Mouse (Mus musculus) heart, postnatal 25 days (tissue): ENCODE results near the gene Olfr1361. TPM values are rescaled to one million over a fixed set of nuclear protein-coding genes. Genes with fewer than 3 reads are reported as not detected.
A peak's percentile ranks its signal among the peaks of the same experiment; 100 is the strongest.

Experiments
- DNase-seq: peaks from one replicate; pipeline ENCODE4 v3.0.0; 2022; ENCODE audit warnings: low spot score
- intact Hi-C: fragments of 180-260 bp; cut with DNase I; formaldehyde crosslinking; loops from one replicate; pipeline ENCODE4 v1.15.1; 2025
- total RNA-seq, 2 experiments: library from RNA; stranded (reverse); gene quantifications; 2 replicates each; pipeline ENCODE4 v1.2.3; 2021

The Olfr1361 gene
- not detected for total RNA-seq

DNA sequence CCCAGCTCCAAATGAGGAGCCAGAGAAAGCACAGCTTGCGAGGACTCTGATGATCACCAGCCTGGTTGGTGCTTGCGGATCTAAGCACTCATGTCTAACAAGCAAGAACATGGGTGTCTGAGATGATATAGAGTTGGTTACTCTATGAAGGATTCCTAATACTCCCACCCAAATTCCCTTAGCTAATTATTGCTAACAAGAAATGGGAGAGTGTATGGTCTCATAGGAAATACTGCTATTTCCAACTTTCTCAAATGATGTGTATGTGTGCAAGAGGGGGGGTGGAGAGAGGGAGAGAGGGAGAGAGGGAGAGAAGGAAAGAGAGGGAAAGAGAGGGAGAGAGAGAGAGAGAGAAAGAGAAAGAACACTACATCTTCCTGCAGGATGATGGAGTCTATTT lies at the start of gene Olfr1361:
TSS of gene Olfr1361 (minus strand) at position 101 of the 400 bp plus-strand sequence.
- intact Hi-C loops: no loop called here
- no peak for DNase-seq

DNA sequence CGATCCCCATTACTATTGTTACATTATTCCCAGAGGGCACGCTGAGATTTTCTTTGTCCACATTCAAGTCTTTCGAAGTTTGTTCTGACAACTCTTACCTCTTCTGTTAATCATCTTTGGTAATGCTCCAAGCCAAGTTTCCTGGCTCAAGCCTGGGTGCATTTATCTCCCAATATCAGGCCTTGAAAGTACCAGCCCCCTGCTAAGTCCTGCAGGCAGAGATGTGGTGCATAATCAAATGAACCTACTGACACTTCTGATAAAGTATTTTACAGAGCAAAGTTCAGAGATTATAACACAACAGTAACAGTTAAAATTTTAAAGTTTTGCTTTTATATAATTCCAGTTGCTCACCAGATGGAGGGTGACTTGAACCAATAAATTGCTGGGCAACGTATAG lies 48.5 kb upstream of the Olfr1361 start:
- DNase-seq: no peak
- intact Hi-C loops: loop anchor here (5.0 to 10.0 kb wide), 8 partner anchors 123 to 1973 kb away; partner anchors contain the start of genes Hist1h2ac, Hist1h2af, Hist1h2ap and Hist1h2bc

DNA sequence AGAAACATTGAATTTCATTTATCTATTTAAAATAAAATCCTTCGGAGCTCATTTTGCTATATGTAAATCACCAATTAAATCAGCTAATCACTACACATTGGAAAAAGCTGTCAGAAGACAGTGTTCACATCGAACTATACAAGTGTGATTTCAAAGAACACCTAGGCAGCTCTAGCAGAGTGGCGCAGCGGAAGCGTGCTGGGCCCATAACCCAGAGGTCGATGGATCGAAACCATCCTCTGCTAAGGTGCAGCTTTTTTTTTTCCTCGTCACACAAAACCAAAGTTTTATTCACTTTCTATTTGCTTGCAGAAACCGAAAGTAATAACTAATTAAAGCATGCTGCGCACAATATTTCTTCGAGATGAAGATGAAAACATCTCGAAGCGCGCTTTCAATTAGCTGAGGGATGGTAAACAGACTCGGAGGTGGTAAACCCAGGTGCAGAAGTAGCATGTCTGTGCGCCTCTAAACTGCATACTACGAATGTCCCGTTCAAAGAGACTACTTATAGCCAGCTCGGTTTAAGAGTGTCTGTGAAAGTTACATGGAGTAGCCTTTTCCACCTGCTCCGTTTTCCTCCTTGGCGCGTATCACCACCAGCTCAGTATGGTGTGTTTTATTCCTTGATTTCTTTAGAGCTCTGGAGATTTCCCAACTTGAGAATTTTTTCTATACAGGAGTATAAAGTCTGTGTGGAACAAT lies 47.8 kb upstream of the Olfr1361 start:
- peak; percentile 38 for DNase-seq
- intact Hi-C loops: loop anchor here (5.0 to 10.0 kb wide), 8 partner anchors 124 to 1974 kb away; partner anchors contain the start of genes Hist1h2ac, Hist1h2af, Hist1h2ap and Hist1h2bc

DNA sequence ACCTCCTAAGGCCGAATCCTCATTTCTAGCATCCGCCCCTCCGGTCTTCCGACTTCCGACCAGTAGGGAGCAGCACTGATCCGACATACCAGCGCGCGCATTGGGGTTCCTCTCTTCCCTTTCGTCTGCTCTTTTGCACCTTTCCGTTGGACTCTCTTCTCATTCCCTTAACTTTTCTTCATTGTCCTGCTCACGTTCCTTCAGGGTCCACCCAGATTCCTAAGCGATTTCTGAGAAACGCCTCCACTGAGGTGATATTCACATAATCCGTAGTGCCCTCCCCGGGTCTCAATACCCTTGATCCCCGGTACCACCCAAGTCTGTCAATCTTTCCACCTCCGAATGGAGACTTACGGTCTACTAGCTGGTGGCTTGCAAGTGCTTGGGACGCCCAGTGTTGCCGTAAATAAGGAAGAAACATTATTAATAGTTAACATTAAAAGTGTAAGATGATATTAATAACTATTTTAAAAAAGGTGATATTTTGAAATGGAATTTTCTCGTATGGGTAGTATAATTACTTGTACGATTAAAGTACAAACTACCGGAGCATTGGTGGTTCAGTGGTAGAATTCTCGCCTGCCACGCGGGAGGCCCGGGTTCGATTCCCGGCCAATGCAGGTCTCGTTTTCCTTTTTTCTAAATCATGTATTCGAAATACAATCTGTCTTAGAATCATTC lies 47.0 kb upstream of the Olfr1361 start:
- intact Hi-C loops: loop anchor here (5.0 to 10.0 kb wide), 8 partner anchors 125 to 1975 kb away; partner anchors contain the start of genes Hist1h2ac, Hist1h2af, Hist1h2ap and Hist1h2bc
- peak; percentile 68 for DNase-seq

DNA sequence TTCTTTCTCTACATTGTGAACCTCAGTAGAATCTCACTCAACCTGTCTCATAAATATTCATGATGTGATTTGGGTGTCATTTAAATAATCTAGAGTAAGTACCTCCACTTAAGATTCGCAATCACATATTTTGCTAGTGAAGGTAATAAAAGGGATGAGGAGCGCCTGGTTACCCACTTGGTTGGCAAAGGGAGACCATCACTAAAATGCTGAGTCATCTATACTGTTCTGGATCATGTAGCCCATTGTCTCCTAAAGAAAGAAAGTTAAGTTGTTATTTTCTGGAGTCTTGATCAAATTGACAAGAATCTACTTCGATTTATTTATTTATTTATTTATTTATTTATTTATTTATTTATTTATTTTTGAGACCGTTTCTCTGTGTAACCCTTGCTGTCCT lies 43.5 kb upstream of the Olfr1361 start:
- no peak for DNase-seq
- intact Hi-C loops: loop anchor here (5.0 kb wide), 1 partner anchor 1661 kb away; the partner anchor contains the start of gene Zfp322a

DNA sequence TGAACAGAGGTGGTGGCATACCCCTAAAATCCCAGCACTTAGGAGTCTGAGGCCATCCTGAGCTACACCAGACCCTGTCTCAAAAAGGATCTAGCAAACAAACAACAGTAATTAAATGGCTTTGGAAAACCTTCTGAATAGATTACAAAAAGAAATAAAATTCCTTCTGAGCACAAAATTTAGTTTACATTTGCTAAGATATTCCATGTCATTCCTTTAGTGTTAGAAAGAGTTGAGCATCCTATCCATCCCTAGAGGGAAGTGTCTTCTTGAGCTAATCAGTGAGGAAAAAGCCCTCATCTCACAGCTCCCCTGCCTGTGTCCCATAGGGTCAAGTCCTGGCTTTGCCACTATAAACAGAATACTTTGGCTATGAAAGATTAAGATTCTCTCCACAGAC lies 34.6 kb upstream of the Olfr1361 start, which contains the start of gene Olfr1359:
TSS of gene Olfr1359 (plus strand) at position 301 of the 400 bp plus-strand sequence.
- intact Hi-C loops: no loop called here
- no peak for DNase-seq

DNA sequence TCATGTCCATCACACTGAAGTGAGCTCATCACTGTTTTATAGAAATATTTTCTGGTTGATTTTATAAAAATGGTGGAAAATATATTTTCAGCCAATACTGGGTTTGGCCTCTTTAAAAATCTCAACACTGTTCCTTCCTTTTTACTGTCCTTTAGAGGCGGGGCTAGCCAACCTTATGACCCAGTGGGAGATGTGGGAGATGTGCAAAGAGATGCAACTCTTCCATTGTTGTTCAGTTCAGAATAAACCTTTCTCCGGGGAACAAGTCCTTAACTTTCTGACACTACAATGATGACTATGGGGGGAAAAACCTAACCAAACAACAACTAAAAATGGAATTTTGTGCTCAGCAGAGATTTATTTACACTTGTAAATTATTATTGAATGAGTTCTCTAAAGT lies 14.1 kb upstream of the Olfr1361 start, which contains the start of gene Olfr1360:
TSS of gene Olfr1360 (minus strand) at position 101 of the 400 bp plus-strand sequence.
- DNase-seq: no peak

DNA sequence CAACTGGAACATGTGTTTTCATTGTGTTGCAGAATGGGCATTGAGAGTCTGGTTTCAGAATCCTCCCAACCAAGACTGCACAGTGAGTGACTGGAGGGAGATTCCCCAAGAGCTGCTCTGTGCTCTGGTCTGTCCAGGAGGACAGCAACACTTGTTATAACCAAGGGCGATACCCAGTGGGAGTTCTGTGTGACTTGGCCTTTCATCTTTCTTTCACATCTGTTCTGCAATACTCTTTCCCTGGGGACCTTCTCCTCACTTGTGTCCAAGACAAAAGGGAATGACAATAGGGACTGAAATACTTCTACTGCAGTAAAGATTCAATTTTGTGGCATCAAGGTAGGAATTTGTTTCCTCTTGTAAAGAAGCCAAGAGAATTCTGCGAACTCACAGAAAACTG lies 20.8 kb downstream of the Olfr1361 start, which contains the start of gene Olfr11:
TSS of gene Olfr11 (minus strand) at position 101 of the 400 bp plus-strand sequence.
- DNase-seq: no peak
- intact Hi-C loops: no loop called here

More for the DNA sequence above, 14.1 kb upstream of the Olfr1361 start, which contains the start of gene Olfr1360:
- intact Hi-C loops: no loop called here

DNA sequence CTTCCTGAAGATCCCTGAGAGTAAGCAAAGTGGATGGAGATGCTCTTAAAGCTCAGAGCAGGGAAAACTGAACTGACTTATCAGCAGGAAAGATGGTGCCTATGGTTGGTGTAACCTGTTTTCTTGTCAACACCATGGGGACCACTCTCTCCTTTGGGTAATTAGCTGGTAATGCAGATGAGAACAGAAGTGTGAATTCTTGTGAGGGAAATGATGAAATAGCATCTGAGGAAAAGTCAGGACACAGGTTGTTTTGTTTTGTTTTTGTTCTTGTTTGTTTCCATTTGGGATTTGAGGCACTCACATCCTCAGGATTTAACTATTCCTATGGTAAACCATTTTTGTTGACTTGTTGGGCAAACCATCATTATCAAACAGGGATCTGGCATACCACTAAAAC lies 49.3 kb downstream of the Olfr1361 start, which contains the start of gene Olfr1362:
TSS of gene Olfr1362 (minus strand) at position 101 of the 400 bp plus-strand sequence.
- intact Hi-C loops: no loop called here
- no peak for DNase-seq

Other genes with a start within 250 kb of the Olfr1361 start
- under 1 TPM; 0.39 to 0.44 TPM for gene Pgbd1, start 222.3 kb downstream of the Olfr1361 start, total RNA-seq
- gene Zscan26, start 209.7 kb downstream of the Olfr1361 start, total RNA-seq: 10 to 100 TPM; 20.2 to 21.8 TPM
- gene Nkapl, start 194.9 kb downstream of the Olfr1361 start, total RNA-seq: under 1 TPM; 0.39 to 0.75 TPM
- 1 to 10 TPM; 1.3 to 1.6 TPM for gene Zkscan4, start 184.5 kb downstream of the Olfr1361 start, total RNA-seq
- not detected for gene Gm10065, start 183.9 kb downstream of the Olfr1361 start, total RNA-seq
- gene AK157302, start 168.2 kb downstream of the Olfr1361 start, total RNA-seq: 10 to 100 TPM; 26.8 TPM
- 100 to 1,000 TPM; 251 to 252 TPM for gene Gm11273, start 162.0 kb downstream of the Olfr1361 start, total RNA-seq
- gene Zkscan8, start 132.3 kb downstream of the Olfr1361 start, total RNA-seq: 10 to 100 TPM; 10.5 to 11.1 TPM
- not detected for gene Olfr1366, start 120.6 kb downstream of the Olfr1361 start, total RNA-seq
- not detected for gene Olfr1535, start 103.5 kb downstream of the Olfr1361 start, total RNA-seq
- gene Olfr1364, start 81.6 kb downstream of the Olfr1361 start, total RNA-seq: not detected
- not detected for gene Olfr1362, start 49.4 kb downstream of the Olfr1361 start, total RNA-seq
- not detected for gene Olfr11, start 20.9 kb downstream of the Olfr1361 start, total RNA-seq
- gene Olfr1360, start 14.0 kb upstream of the Olfr1361 start, total RNA-seq: not detected
- gene Olfr1359, start 34.7 kb upstream of the Olfr1361 start, total RNA-seq: not detected
- 10 to 100 TPM; 19.7 to 24.0 TPM for gene Hist1h2bl, start 52.8 kb upstream of the Olfr1361 start, total RNA-seq
- 10 to 100 TPM in 1 of 2 experiments, not detected in 1; 17.9 TPM for gene Hist1h2ai, start 53.0 kb upstream of the Olfr1361 start, total RNA-seq
- gene Hist1h3h, start 54.3 kb upstream of the Olfr1361 start, total RNA-seq: 10 to 100 TPM; 16.8 to 25.9 TPM
- gene Hist1h2bm, start 58.7 kb upstream of the Olfr1361 start, total RNA-seq: 1 to 10 TPM; 5.5 to 6.1 TPM
- 1 to 10 TPM; 4.2 to 6.9 TPM for gene Hist1h4j, start 71.7 kb upstream of the Olfr1361 start, total RNA-seq
- gene Hist1h4k, start 87.1 kb upstream of the Olfr1361 start, total RNA-seq: 10 to 100 TPM; 46.4 to 87.7 TPM
- gene Hist1h2ak, start 90.4 kb upstream of the Olfr1361 start, total RNA-seq: 10 to 100 TPM in 1 of 2 experiments, 1 to 10 TPM in 1; 5.7 to 11.4 TPM
- gene Hist1h2bn, start 90.7 kb upstream of the Olfr1361 start, total RNA-seq: 10 to 100 TPM; 10.2 to 16.5 TPM
- gene Hist1h1b, start 117.2 kb upstream of the Olfr1361 start, total RNA-seq: 1 to 10 TPM; 8.0 to 9.9 TPM
- 10 to 100 TPM; 21.5 to 29.2 TPM for gene Hist1h3i, start 120.0 kb upstream of the Olfr1361 start, total RNA-seq
- under 1 TPM; 0.84 to 0.94 TPM for gene Hist1h2an, start 123.8 kb upstream of the Olfr1361 start, total RNA-seq
- gene Hist1h2bp, start 124.1 kb upstream of the Olfr1361 start, total RNA-seq: 1 to 10 TPM; 6.4 to 6.8 TPM
- gene Hist1h2bq, start 146.8 kb upstream of the Olfr1361 start, total RNA-seq: 10 to 100 TPM; 35.4 to 36.4 TPM
- not detected for gene Hist1h2ao, start 147.1 kb upstream of the Olfr1361 start, total RNA-seq
- gene Hist1h4m, start 148.4 kb upstream of the Olfr1361 start, total RNA-seq: 10 to 100 TPM; 55.1 to 84.9 TPM
- 10 to 100 TPM; 13.5 to 14.9 TPM for gene Hist1h4n, start 168.8 kb upstream of the Olfr1361 start, total RNA-seq
- 10 to 100 TPM; 21.9 to 30.1 TPM for gene Hist1h2ap, start 170.1 kb upstream of the Olfr1361 start, total RNA-seq
- 10 to 100 TPM; 35.6 to 36.4 TPM for gene Hist1h2br, start 170.4 kb upstream of the Olfr1361 start, total RNA-seq